Mouse (Mus musculus): ENCODE measurements at regions not wholly inside any gene's neighbourhood (a gene's known extent, or its start where the extent isn't known, plus 50 kb on each side); places are given as distances from the start of the nearest gene placed in this dataset.

GRCm38 (mm10) chr9:41792173-41792829 is 331.8 kb downstream of the Sorl1 start:
- DNase-seq (peak; percentile 54), ATAC-seq (peak; percentile 3; the same call in 1 of the 2 replicates)
- H3K4me3 ChIP-seq (ENCODE audit: low read depth, low read length) = no peak overlapping the region
- no peaks in the 10 kb centered on the region for H3K9me3 ChIP-seq (ENCODE audit: low read length)
- H3K4me2 ChIP-seq (ENCODE audit: low read depth) = no peak overlapping the region
- H3K36me3 ChIP-seq (ENCODE audit: insufficient read depth) = no peaks in the 10 kb centered on the region
- no peak overlapping the region for H3K9ac ChIP-seq
- no peaks in the 10 kb centered on the region for H3K27me3 ChIP-seq (ENCODE audit: insufficient read depth, low read length)
- peak overlapping the region; percentile 23; the same call in 1 of the 2 replicates for H3K27ac ChIP-seq (ENCODE audit: low read depth, low read length)
- H3K4me1 ChIP-seq (ENCODE audit: insufficient read depth) = peaks cover 6% of the 10 kb centered on the region; the same call in 1 of the 2 replicates
- 32% methylated on average over 4 of the region's 4 CpGs for WGBS
- TF ChIP-seq CTCF (IDR thresholded peaks at IDR 0.05; ENCODE audit: low read depth) = no peak

- Histone ChIP-seq H3K9me3 (ENCODE audit: low read length) (no peaks in the 10 kb centered on the region), H3K4me1 (ENCODE audit: insufficient read depth) (peaks cover 6% of the 10 kb centered on the region; the same call in 1 of the 2 replicates), H3K27me3 (ENCODE audit: insufficient read depth, low read length) (no peaks in the 10 kb centered on the region), H3K27ac (ENCODE audit: low read depth, low read length) (no peak overlapping the region), H3K4me3 (ENCODE audit: low read depth, low read length) (no peak overlapping the region), H3K4me2 (ENCODE audit: low read depth) (no peak overlapping the region), H3K9ac (no peak overlapping the region), H3K36me3 (ENCODE audit: insufficient read depth) (no peaks in the 10 kb centered on the region)
- TF ChIP-seq CTCF (IDR thresholded peaks at IDR 0.05; ENCODE audit: low read depth) = no peak
- 27% methylated on average over 5 of the region's 5 CpGs for WGBS
- ATAC-seq (peak; percentile 83), DNase-seq (peak; percentile 56)
Observed at GRCm38 (mm10) chr9:41791501-41792172, 332.5 kb downstream of the Sorl1 start.

- Histone ChIP-seq H3K9me3 (ENCODE audit: low read length) (no peaks in the 10 kb centered on the region), H3K9ac (no peak overlapping the region), H3K27ac (ENCODE audit: low read depth, low read length) (no peak overlapping the region), H3K4me1 (ENCODE audit: insufficient read depth) (no peaks in the 10 kb centered on the region), H3K36me3 (ENCODE audit: insufficient read depth) (no peaks in the 10 kb centered on the region), H3K4me3 (ENCODE audit: low read depth, low read length) (no peak overlapping the region), H3K4me2 (ENCODE audit: low read depth) (no peak overlapping the region), H3K27me3 (ENCODE audit: insufficient read depth, low read length) (no peaks in the 10 kb centered on the region)
- no peak for ATAC-seq
- WGBS = 87% methylated on average over 3 of the region's 3 CpGs
- TF ChIP-seq CTCF (IDR thresholded peaks at IDR 0.05; ENCODE audit: low read depth) = no peak
- no peak for DNase-seq
Observed at GRCm38 (mm10) chr9:41785131-41785530, 339.0 kb downstream of the Sorl1 start.

GRCm38 (mm10) chr9:41772281-41772902 is 351.7 kb downstream of the Sorl1 start:
- no peak overlapping the region for H3K9ac ChIP-seq
- TF ChIP-seq CTCF (IDR thresholded peaks at IDR 0.05; ENCODE audit: low read depth) = no peak
- peak; percentile 18 for DNase-seq
- no peak overlapping the region for H3K4me2 ChIP-seq (ENCODE audit: low read depth)
- no peak overlapping the region for H3K27ac ChIP-seq (ENCODE audit: low read depth, low read length)
- WGBS = 77% methylated on average over 8 of the region's 8 CpGs
- ATAC-seq = no peak
- H3K4me1 ChIP-seq (ENCODE audit: insufficient read depth) = no peaks in the 10 kb centered on the region
- no peaks in the 10 kb centered on the region for H3K36me3 ChIP-seq (ENCODE audit: insufficient read depth)
- H3K9me3 ChIP-seq (ENCODE audit: low read length) = no peaks in the 10 kb centered on the region
- no peaks in the 10 kb centered on the region for H3K27me3 ChIP-seq (ENCODE audit: insufficient read depth, low read length)
- H3K4me3 ChIP-seq (ENCODE audit: low read depth, low read length) = no peak overlapping the region

GRCm38 (mm10) chr9:41771276-41771675 is 352.8 kb downstream of the Sorl1 start:
- Histone ChIP-seq H3K4me3 (ENCODE audit: low read depth, low read length) (no peak overlapping the region), H3K27ac (ENCODE audit: low read depth, low read length) (no peak overlapping the region), H3K36me3 (ENCODE audit: insufficient read depth) (no peaks in the 10 kb centered on the region), H3K4me2 (ENCODE audit: low read depth) (no peak overlapping the region), H3K9ac (no peak overlapping the region), H3K27me3 (ENCODE audit: insufficient read depth, low read length) (no peaks in the 10 kb centered on the region), H3K4me1 (ENCODE audit: insufficient read depth) (0 out of 2 replicates have a peak, but pooled peaks cover 6% of the 10 kb centered on the region), H3K9me3 (ENCODE audit: low read length) (no peaks in the 10 kb centered on the region)
- peak; percentile 47 for DNase-seq
- WGBS = 57% methylated on average over 1 of the region's 1 CpGs
- 0 out of 2 replicates have a peak, but pooled peaks have one; percentile 59 for ATAC-seq
- TF ChIP-seq CTCF (IDR thresholded peaks at IDR 0.05; ENCODE audit: low read depth) = no peak

GRCm38 (mm10) chr9:41768316-41768715 is 355.8 kb downstream of the Sorl1 start:
- no peak for TF ChIP-seq CTCF (IDR thresholded peaks at IDR 0.05; ENCODE audit: low read depth)
- no peak for DNase-seq
- 94% methylated on average over 3 of the region's 3 CpGs for WGBS

GRCm38 (mm10) chr9:41766533-41766920 is 357.6 kb downstream of the Sorl1 start:
- peak; percentile 63 for DNase-seq
- Histone ChIP-seq H3K27ac (ENCODE audit: low read depth, low read length) (0 out of 2 replicates have a peak overlapping the region, but pooled peaks have one; percentile 9), H3K9ac (no peak overlapping the region), H3K4me2 (ENCODE audit: low read depth) (no peak overlapping the region), H3K4me1 (ENCODE audit: insufficient read depth) (0 out of 2 replicates have a peak, but pooled peaks cover 9% of the 10 kb centered on the region), H3K36me3 (ENCODE audit: insufficient read depth) (no peaks in the 10 kb centered on the region), H3K4me3 (ENCODE audit: low read depth, low read length) (no peak overlapping the region), H3K9me3 (ENCODE audit: low read length) (no peaks in the 10 kb centered on the region), H3K27me3 (ENCODE audit: insufficient read depth, low read length) (no peaks in the 10 kb centered on the region)
- ATAC-seq = peak; percentile 67
- TF ChIP-seq CTCF (IDR thresholded peaks at IDR 0.05; ENCODE audit: low read depth) = no peak
- WGBS = 5% methylated on average over 4 of the region's 4 CpGs

More at GRCm38 (mm10) chr9:41768316-41768715, 355.8 kb downstream of the Sorl1 start:
- no peaks in the 10 kb centered on the region for H3K27me3 ChIP-seq (ENCODE audit: insufficient read depth, low read length)
- H3K4me1 ChIP-seq (ENCODE audit: insufficient read depth) = 0 out of 2 replicates have a peak, but pooled peaks cover 9% of the 10 kb centered on the region
- no peak overlapping the region for H3K4me3 ChIP-seq (ENCODE audit: low read depth, low read length)
- H3K9ac ChIP-seq = no peak overlapping the region
- no peak overlapping the region for H3K27ac ChIP-seq (ENCODE audit: low read depth, low read length)
- no peak overlapping the region for H3K4me2 ChIP-seq (ENCODE audit: low read depth)
- no peak for ATAC-seq
- H3K36me3 ChIP-seq (ENCODE audit: insufficient read depth) = no peaks in the 10 kb centered on the region
- no peaks in the 10 kb centered on the region for H3K9me3 ChIP-seq (ENCODE audit: low read length)
